Mouse (Mus musculus) liver, adult 2 months (tissue): ENCODE measurements around the gene Tubd1.

ENCODE experiments used
- CTCF ChIP-seq: fragments of 200-500 bp; IDR thresholded peaks from 2 replicates; pipeline ENCODE4 v1.5.1; 2011; ENCODE audit warnings: low read depth, low read length, control low read depth
- POLR2A ChIP-seq: fragments of 200-500 bp; IDR thresholded peaks from 2 replicates; pipeline ENCODE4 v1.6.1; 2011; ENCODE audit warnings: low read length, control low read depth; ENCODE audit not compliant: insufficient read depth; ENCODE audit errors: extremely low read depth

- TF ChIP-seq POLR2A (no peak), CTCF (no peak)
These were observed 58.9 kb downstream of the Tubd1 start for GRCm38 (mm10) chr11:86603719-86604118.
